Mouse (Mus musculus): Measurements from ENCODE around the gene Bicdl1. TPM values are rescaled to one million over a fixed set of nuclear protein-coding genes. Genes with fewer than 3 reads are reported as not detected.

Gene Bicdl1
- total and polyA plus RNA-seq, 3 experiments = 2.6 to 5.5 (median 2.8) TPM

DNA sequence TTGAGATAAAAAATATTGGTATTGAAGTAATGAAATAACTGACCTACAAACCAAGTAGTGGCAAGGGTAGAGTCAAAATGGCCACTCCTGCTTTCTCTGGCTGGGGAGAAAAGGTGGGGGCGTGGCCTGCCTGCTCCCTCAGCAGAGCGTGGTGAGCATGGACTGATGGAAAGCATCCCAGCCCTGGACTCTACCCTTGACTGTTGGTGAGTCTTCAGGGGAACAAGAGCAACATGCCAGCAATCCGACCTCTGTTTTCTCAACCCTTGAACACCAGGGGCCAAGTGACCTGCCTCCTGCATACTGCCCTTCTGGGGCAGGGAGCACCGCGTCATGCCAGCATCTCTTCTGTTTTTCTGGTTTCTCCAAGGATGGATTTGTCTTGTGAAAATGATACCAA lies 34.6 kb downstream of the Bicdl1 start:
- peaks cover 16% of the 10 kb centered on the region for H3K27me3 ChIP-seq (ENCODE audit: insufficient read depth, low read length)
- no peaks in the 10 kb centered on the region for H3K4me1 ChIP-seq (ENCODE audit: insufficient read depth, low read depth, low read length)
- TF ChIP-seq GATA1 (IDR thresholded peaks at IDR 0.05; ENCODE audit: borderline replicate concordance, low read length) (no peak), POLR2AphosphoS5 (IDR thresholded peaks at IDR 0.05; ENCODE audit: insufficient replicate concordance, low read depth, low read length) (no peak)
- ATAC-seq (ENCODE audit: extremely low read depth, insufficient number of reproducible peaks, low FRiP score, poor library complexity, severe bottlenecking) = no peak
- DNase-seq (ENCODE audit: low spot score) = no peak
- H3K4me3 ChIP-seq (ENCODE audit: low read depth, low read length) = no peak overlapping the region
- H3K36me3 ChIP-seq (replicated peaks) = no peaks in the 10 kb centered on the region
- H3K9me3 ChIP-seq (replicated peaks) = no peaks in the 10 kb centered on the region

DNA sequence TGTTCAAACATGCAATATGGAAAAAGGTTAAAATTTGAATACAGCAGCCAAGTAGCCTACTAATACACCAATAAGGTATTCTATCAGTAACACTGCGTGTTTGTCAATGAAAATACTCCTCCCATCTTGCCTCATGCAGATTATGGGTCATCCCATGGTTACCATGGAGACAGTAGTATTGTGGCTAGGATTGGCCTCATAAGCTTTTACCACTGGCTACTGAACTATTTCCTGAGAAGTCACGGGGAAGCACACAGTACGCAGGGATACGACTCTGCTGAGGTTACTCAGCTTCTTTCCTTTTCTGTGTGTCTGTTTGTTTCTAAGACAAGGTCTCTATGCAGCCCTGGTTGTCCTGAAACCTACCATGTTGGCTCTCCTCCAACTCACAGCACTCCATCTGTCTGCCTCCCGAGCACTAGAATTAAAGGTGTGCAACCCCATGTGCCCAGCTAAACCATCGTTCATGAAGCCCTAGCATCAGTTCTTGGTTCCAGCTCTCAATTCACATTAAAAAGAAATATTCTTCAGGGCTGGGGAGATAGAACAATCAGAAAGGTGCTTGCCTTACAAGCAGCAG lies 36.1 kb downstream of the Bicdl1 start:
- H3K4me3 ChIP-seq (ENCODE audit: low read depth, low read length) = no peak overlapping the region
- TF ChIP-seq GATA2 (IDR thresholded peaks at IDR 0.05; ENCODE audit: borderline replicate concordance, low read depth, low read length) (no peak), GATA1 (IDR thresholded peaks at IDR 0.05; ENCODE audit: borderline replicate concordance, low read length) (no peak), POLR2AphosphoS5 (IDR thresholded peaks at IDR 0.05; ENCODE audit: insufficient replicate concordance, low read depth, low read length) (no peak), TAL1 (conservative IDR thresholded peaks at IDR 0.05; ENCODE audit: low read depth, low read length) (no peak)
- DNase-seq (ENCODE audit: low spot score) = no peak

DNA sequence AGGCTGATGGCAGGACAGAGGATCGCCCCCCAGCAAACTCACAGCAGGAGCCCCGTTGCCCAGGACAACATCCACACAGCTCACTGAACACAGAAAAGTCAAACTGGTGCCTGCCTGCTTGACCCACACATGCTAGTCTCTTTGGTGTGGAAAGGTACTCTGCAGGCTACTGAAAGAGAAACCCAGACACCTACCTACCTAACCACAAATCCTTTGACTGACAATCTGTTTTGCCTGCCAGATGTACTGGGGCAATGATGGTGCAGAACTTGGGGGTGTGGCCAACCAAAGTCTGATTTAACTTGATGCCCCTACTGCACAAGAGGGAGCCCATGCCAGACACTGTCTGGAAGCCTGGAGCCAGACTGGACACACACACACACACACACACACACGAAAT lies 38.1 kb downstream of the Bicdl1 start:
- Histone ChIP-seq H3K27me3 (ENCODE audit: insufficient read depth, low read length) (peaks cover 9% of the 10 kb centered on the region; the same call in 1 of the 2 replicates), H3K9me3 (replicated peaks) (no peaks in the 10 kb centered on the region)
- TF ChIP-seq CTCF (IDR thresholded peaks at IDR 0.05; ENCODE audit: low read depth, low read length) (no peak), GATA1 (IDR thresholded peaks at IDR 0.05; ENCODE audit: borderline replicate concordance, low read length) (no peak), TAL1 (conservative IDR thresholded peaks at IDR 0.05; ENCODE audit: low read depth, low read length) (no peak), GATA2 (IDR thresholded peaks at IDR 0.05; ENCODE audit: borderline replicate concordance, low read depth, low read length) (no peak), POLR2AphosphoS5 (IDR thresholded peaks at IDR 0.05; ENCODE audit: insufficient replicate concordance, low read depth, low read length) (no peak)

More for the DNA sequence above, 36.1 kb downstream of the Bicdl1 start:
- Histone ChIP-seq H3K27me3 (ENCODE audit: insufficient read depth, low read length) (peaks cover 13% of the 10 kb centered on the region), H3K36me3 (replicated peaks) (no peaks in the 10 kb centered on the region), H3K4me1 (ENCODE audit: insufficient read depth, low read depth, low read length) (no peaks in the 10 kb centered on the region), H3K9me3 (replicated peaks) (no peaks in the 10 kb centered on the region)
- ATAC-seq (ENCODE audit: extremely low read depth, insufficient number of reproducible peaks, low FRiP score, poor library complexity, severe bottlenecking) = no peak

DNA sequence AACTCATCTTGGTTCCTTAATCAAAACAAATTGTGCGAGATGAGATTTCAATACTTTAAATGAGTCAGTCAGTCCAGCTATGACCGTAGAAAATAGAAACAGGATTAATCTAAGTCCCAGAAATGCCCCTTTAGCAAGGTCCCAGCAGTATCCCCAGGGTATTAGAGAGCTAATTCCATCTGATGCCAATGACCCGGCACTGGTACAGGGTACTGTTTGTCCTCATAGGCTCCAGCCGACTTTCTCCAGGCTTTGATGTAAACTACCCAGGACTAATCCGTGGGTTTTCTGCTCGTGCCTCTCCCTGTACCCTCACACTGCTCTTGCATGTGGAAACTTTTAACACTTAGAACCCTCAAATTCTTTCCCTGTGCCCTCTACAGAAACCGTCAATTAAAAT lies 44.7 kb downstream of the Bicdl1 start:
- no peaks in the 10 kb centered on the region for H3K9me3 ChIP-seq (replicated peaks)
- H3K4me1 ChIP-seq (ENCODE audit: insufficient read depth, low read depth, low read length) = no peaks in the 10 kb centered on the region
- no peak for ATAC-seq (ENCODE audit: extremely low read depth, insufficient number of reproducible peaks, low FRiP score, poor library complexity, severe bottlenecking)
- no peak for TF ChIP-seq CTCF (IDR thresholded peaks at IDR 0.05; ENCODE audit: low read depth, low read length)
- no peak for TF ChIP-seq TAL1 (conservative IDR thresholded peaks at IDR 0.05; ENCODE audit: low read depth, low read length)
- TF ChIP-seq POLR2AphosphoS5 (IDR thresholded peaks at IDR 0.05; ENCODE audit: insufficient replicate concordance, low read depth, low read length) = no peak
- no peak for TF ChIP-seq GATA2 (IDR thresholded peaks at IDR 0.05; ENCODE audit: borderline replicate concordance, low read depth, low read length)
- no peak for TF ChIP-seq GATA1 (IDR thresholded peaks at IDR 0.05; ENCODE audit: borderline replicate concordance, low read length)
- H3K4me3 ChIP-seq (ENCODE audit: low read depth, low read length) = no peak overlapping the region
- H3K27me3 ChIP-seq (ENCODE audit: insufficient read depth, low read length) = peaks cover 3% of the 10 kb centered on the region
- no peak for DNase-seq (ENCODE audit: low spot score)
- no peaks in the 10 kb centered on the region for H3K36me3 ChIP-seq (replicated peaks)

More for the DNA sequence above, 38.1 kb downstream of the Bicdl1 start:
- no peak for ATAC-seq (ENCODE audit: extremely low read depth, insufficient number of reproducible peaks, low FRiP score, poor library complexity, severe bottlenecking)
- Histone ChIP-seq H3K36me3 (replicated peaks) (no peaks in the 10 kb centered on the region), H3K4me3 (ENCODE audit: low read depth, low read length) (no peak overlapping the region), H3K4me1 (ENCODE audit: insufficient read depth, low read depth, low read length) (no peaks in the 10 kb centered on the region)
- no peak for DNase-seq (ENCODE audit: low spot score)

DNA sequence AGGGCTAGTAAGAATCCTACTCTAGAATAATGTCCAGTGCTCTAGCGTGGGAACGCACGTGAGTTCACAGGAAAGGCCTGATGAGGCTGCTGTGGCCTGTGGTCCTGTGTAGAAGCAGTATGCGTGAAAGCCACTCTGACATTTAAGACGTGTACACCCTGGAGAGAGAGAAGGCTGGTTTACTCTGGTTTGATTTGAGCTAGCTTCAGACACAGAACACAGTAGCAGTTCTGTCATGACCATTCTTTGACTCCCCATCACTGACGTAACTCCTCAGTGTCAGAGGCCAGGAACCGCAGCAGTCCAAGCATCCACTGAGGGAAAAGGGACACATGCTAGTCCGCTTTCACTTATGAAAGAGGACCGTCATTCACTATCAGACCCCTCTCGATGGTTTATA lies 46.3 kb downstream of the Bicdl1 start:
- Histone ChIP-seq H3K36me3 (replicated peaks) (no peaks in the 10 kb centered on the region), H3K4me1 (ENCODE audit: insufficient read depth, low read depth, low read length) (no peaks in the 10 kb centered on the region), H3K27me3 (ENCODE audit: insufficient read depth, low read length) (peaks cover 3% of the 10 kb centered on the region), H3K9me3 (replicated peaks) (no peaks in the 10 kb centered on the region), H3K4me3 (ENCODE audit: low read depth, low read length) (no peak overlapping the region)
- no peak for ATAC-seq (ENCODE audit: extremely low read depth, insufficient number of reproducible peaks, low FRiP score, poor library complexity, severe bottlenecking)
- TF ChIP-seq GATA2 (IDR thresholded peaks at IDR 0.05; ENCODE audit: borderline replicate concordance, low read depth, low read length) = no peak
- TF ChIP-seq TAL1 (conservative IDR thresholded peaks at IDR 0.05; ENCODE audit: low read depth, low read length) = no peak
- TF ChIP-seq POLR2AphosphoS5 (IDR thresholded peaks at IDR 0.05; ENCODE audit: insufficient replicate concordance, low read depth, low read length) = no peak
- no peak for DNase-seq (ENCODE audit: low spot score)

DNA sequence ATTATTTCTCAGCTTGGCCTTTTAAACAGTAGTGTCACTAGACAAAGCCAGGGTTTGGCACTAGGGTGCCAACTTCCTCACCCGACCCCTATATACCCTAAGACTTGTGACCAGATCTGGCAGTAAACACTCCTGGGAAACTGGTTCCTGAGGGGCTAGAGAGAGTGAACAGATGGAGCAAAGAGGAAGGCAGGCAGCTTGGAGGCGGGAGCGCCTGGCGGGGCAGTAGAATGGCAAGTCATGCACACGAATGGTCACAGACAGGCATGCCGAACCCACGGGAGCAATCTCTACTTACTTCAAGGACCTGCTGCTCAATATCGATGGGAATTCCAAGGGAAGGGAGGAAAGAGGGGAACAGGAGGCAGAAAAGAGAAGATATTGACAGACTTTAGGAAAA lies 59.6 kb downstream of the Bicdl1 start:
- H3K9me3 ChIP-seq (replicated peaks) = no peaks in the 10 kb centered on the region
- ATAC-seq (ENCODE audit: extremely low read depth, insufficient number of reproducible peaks, low FRiP score, poor library complexity, severe bottlenecking) (no peak), DNase-seq (ENCODE audit: low spot score) (no peak)
- no peak for TF ChIP-seq TAL1 (conservative IDR thresholded peaks at IDR 0.05; ENCODE audit: low read depth, low read length)
- TF ChIP-seq POLR2AphosphoS5 (IDR thresholded peaks at IDR 0.05; ENCODE audit: insufficient replicate concordance, low read depth, low read length) = no peak
- no peak for TF ChIP-seq CTCF (IDR thresholded peaks at IDR 0.05; ENCODE audit: low read depth, low read length)
- no peak for TF ChIP-seq GATA2 (IDR thresholded peaks at IDR 0.05; ENCODE audit: borderline replicate concordance, low read depth, low read length)
- no peak for TF ChIP-seq GATA1 (IDR thresholded peaks at IDR 0.05; ENCODE audit: borderline replicate concordance, low read length)
- H3K27me3 ChIP-seq (ENCODE audit: insufficient read depth, low read length) = peaks cover 45% of the 10 kb centered on the region
- H3K4me1 ChIP-seq (ENCODE audit: insufficient read depth, low read depth, low read length) = no peaks in the 10 kb centered on the region
- no peaks in the 10 kb centered on the region for H3K36me3 ChIP-seq (replicated peaks)
- no peak overlapping the region for H3K4me3 ChIP-seq (ENCODE audit: low read depth, low read length)
